ENCODE assay signal across 18 mouse cellular contexts in the genomic region with DNA sequence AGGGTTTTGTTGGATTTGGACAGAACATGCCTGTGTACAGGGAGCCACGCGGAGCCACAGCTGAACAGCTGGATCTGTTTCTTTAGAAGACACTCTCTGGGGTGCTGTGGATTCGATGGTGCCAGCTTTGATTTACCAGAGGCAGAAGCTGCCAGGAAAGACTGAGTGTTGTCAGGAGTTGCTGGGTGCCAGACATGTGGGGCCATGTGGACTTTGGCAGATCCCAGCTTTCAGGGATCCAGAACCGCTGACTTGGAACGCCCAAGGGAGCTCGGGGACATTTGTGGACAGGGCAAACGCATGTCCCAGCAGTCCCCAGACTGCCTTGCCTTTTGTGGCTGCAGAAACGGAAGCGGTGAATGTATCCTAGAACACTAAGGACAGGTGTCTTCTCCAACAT. TPM values are rescaled to one million over a fixed set of nuclear protein-coding genes. Genes with fewer than 3 reads are reported as not detected.
DNase-seq lines count a peak whose midpoint lies in the region; ATAC-seq lines count a peak whose summit lies in the region.
"Had no signal": no experiment of that assay in that cellular context is flagged by ENCODE, and none has a peak within 500 bp of the region (broad histone marks: within the 10 kb centered on the region; RNA-seq: fewer than 3 reads in every experiment).

No protein-coding gene starts in this region.

- no peaks in the 10 kb centered on the region for H3K9me3 ChIP-seq in forebrain, embryonic 10.5 days
- no peaks in the 10 kb centered on the region for H3K9me3 ChIP-seq in forebrain, embryonic 11.5 days (ENCODE audit: control insufficient read depth, low read length)
- H3K9me3 ChIP-seq: embryonic facial prominence, embryonic 12.5 days; heart, embryonic 15.5 days; limb, embryonic 13.5 days had no signal

- H3K36me3 ChIP-seq in forebrain, embryonic 10.5 days (replicated peaks): peaks cover 1% of the 10 kb centered on the region; the same call in 1 of the 2 replicates
- H3K36me3 ChIP-seq in forebrain, embryonic 11.5 days (ENCODE audit: control insufficient read depth, insufficient read depth, low read length): no peaks in the 10 kb centered on the region
- H3K36me3 ChIP-seq: embryonic facial prominence, embryonic 12.5 days; heart, embryonic 15.5 days; limb, embryonic 13.5 days had no signal

- WGBS in forebrain, embryonic 10.5 days: 90% methylated on average over 9 of the region's 9 CpGs
- 90% methylated on average over 9 of the region's 9 CpGs for WGBS in forebrain, embryonic 11.5 days

- intact Hi-C loops in heart, postnatal 10 days (cut with DNase I): no loop called here

- no peak overlapping the region for H3K4me2 ChIP-seq in forebrain, embryonic 11.5 days (ENCODE audit: low read depth, low read length, severe bottlenecking)
- H3K4me2 ChIP-seq: embryonic facial prominence, embryonic 12.5 days; heart, embryonic 15.5 days; limb, embryonic 13.5 days had no signal

- no peak for ATAC-seq in forebrain, embryonic 11.5 days (replicated peaks; ENCODE audit: low FRiP score)
- ATAC-seq in erythroid progenitor cell, adult 5-6 weeks (replicated peaks; ENCODE audit: low FRiP score, poor library complexity, severe bottlenecking): no peak
- ATAC-seq: forebrain, embryonic 16.5 days had no signal

- no peaks in the 10 kb centered on the region for H3K27me3 ChIP-seq in forebrain, embryonic 10.5 days (ENCODE audit: poor library complexity, severe bottlenecking)
- H3K27me3 ChIP-seq in forebrain, embryonic 11.5 days (ENCODE audit: control insufficient read depth, insufficient read depth, low read length): no peaks in the 10 kb centered on the region
- H3K27me3 ChIP-seq: embryonic facial prominence, embryonic 12.5 days; heart, embryonic 15.5 days; limb, embryonic 13.5 days; megakaryocyte, embryonic 14.5 days had no signal

- H3K4me3 ChIP-seq in forebrain, embryonic 10.5 days: no peak overlapping the region
- H3K4me3 ChIP-seq in forebrain, embryonic 11.5 days (ENCODE audit: low read depth, low read length): no peak overlapping the region
- H3K4me3 ChIP-seq: embryonic facial prominence, embryonic 12.5 days; heart, embryonic 15.5 days; limb, embryonic 13.5 days; megakaryocyte, embryonic 14.5 days had no signal

- DNase-seq in forebrain, embryonic 10.5 days (ENCODE audit: extremely low spot score, low spot score): no peak
- no peak for DNase-seq in forebrain, embryonic 11.5 days (ENCODE audit: low spot score)
- DNase-seq in kidney, adult 9 months: peak; percentile 67
- no peak for DNase-seq in kidney, postnatal 10 days
- DNase-seq in fat pad, adult 2 months (ENCODE audit: extremely low read depth, low read depth, low spot score): peak; percentile 19
- peak; percentile 29 to 44 for DNase-seq in heart, postnatal 10 days
- DNase-seq in layer of hippocampus, postnatal 10 days (ENCODE audit: low spot score in 2 of 2): no peak
- DNase-seq: adrenal gland, adult 8-10 months; right cerebral cortex, postnatal 25 days; thymus, postnatal 4 days had no signal

- H3K4me1 ChIP-seq in forebrain, embryonic 10.5 days: no peaks in the 10 kb centered on the region
- H3K4me1 ChIP-seq in forebrain, embryonic 11.5 days (replicated peaks; ENCODE audit: control insufficient read depth, insufficient read depth, low read length): no peaks in the 10 kb centered on the region
- H3K4me1 ChIP-seq: embryonic facial prominence, embryonic 12.5 days; heart, embryonic 15.5 days; limb, embryonic 13.5 days; megakaryocyte, embryonic 14.5 days had no signal

- H3K27ac ChIP-seq in forebrain, embryonic 10.5 days: 0 out of 2 replicates have a peak overlapping the region, but pooled peaks have one; percentile 17
- H3K27ac ChIP-seq in forebrain, embryonic 11.5 days (ENCODE audit: low read depth, low read length): no peak overlapping the region
- H3K27ac ChIP-seq: embryonic facial prominence, embryonic 12.5 days; heart, embryonic 15.5 days; limb, embryonic 13.5 days had no signal

- H3K9ac ChIP-seq in forebrain, embryonic 11.5 days (ENCODE audit: low read length): no peak overlapping the region
- H3K9ac ChIP-seq: embryonic facial prominence, embryonic 12.5 days; heart, embryonic 15.5 days; limb, embryonic 13.5 days had no signal

RNA-seq across cellular contexts. Expression of gene Gm11985, which starts 52.6 kb away (rescaled TPM):
- not detected in 2 replicates for polyA plus RNA-seq in forebrain, embryonic 10.5 days (2016; fragmentation: Nextera tagmentation; extraction: Ambion mirVana)
- not detected in 2 replicates for polyA plus RNA-seq in forebrain, embryonic 11.5 days (2014; fragmentation: Nextera tagmentation; extraction: Ambion mirVana)
- not detected for total RNA-seq in heart, postnatal 10 days (2021)
- total RNA-seq in layer of hippocampus, postnatal 10 days (2021): not detected
- not detected in 2 replicates for total RNA-seq in erythroid progenitor cell, adult 5-6 weeks (2015; ENCODE audit: low replicate concordance)
- total RNA-seq in erythroid progenitor cell, adult 5-6 weeks (2017; ENCODE audit: low replicate concordance): not detected in 2 replicates
- total RNA-seq: adrenal gland, adult 8-10 months; layer of hippocampus, postnatal 25 days had no signal
- polyA plus RNA-seq: embryonic facial prominence, embryonic 12.5 days; forebrain, embryonic 16.5 days; heart, embryonic 15.5 days; intestine, embryonic 14.5 days had no signal

Comparison
In these comparisons a context has a peak if more than half of its experiments do, and no peak if none do; other contexts are left out.
1. DNase-seq: peak in kidney, adult 9 months (single experiment), fat pad, adult 2 months (single experiment) and heart, postnatal 10 days (2 of 2); none in forebrain, embryonic 10.5 days (single experiment), forebrain, embryonic 11.5 days (single experiment), kidney, postnatal 10 days (single experiment) and layer of hippocampus, postnatal 10 days (0 of 2).